Mouse (Mus musculus) heart, adult 2 months (tissue): Measurements from ENCODE around the gene Amt. TPM values are rescaled to one million over a fixed set of nuclear protein-coding genes. Genes with fewer than 3 reads are reported as not detected.
A peak's percentile ranks its signal among the peaks of the same experiment; 100 is the strongest.

Source experiments
- DNase-seq, 2 experiments: peaks; one replicate each; pipeline ENCODE4 v3.0.0; 2021
- H3K27ac ChIP-seq: fragments of 200-600 bp; 2 replicates; pipeline ENCODE4 v1.8.1; 2022
- H3K27me3 ChIP-seq: fragments of 200-500 bp; 2 replicates; pipeline ENCODE4 v1.6.1; 2012; ENCODE audit warnings: mild to moderate bottlenecking, low read length, inconsistent platforms, mixed read lengths; ENCODE audit not compliant: control insufficient read depth, insufficient read depth
- H3K36me3 ChIP-seq: fragments of 200-500 bp; 2 replicates; pipeline ENCODE4 v1.6.1; 2012; ENCODE audit warnings: low read length, inconsistent platforms; ENCODE audit not compliant: control insufficient read depth, insufficient read depth
- H3K4me1 ChIP-seq: fragments of 200-500 bp; 2 replicates; pipeline ENCODE4 v1.6.1; 2011; ENCODE audit warnings: low read length; ENCODE audit not compliant: control insufficient read depth, insufficient read depth
- H3K4me3 ChIP-seq: fragments of 200-600 bp; 2 replicates; pipeline ENCODE4 v1.8.1; 2022
- H3K79me2 ChIP-seq: fragments of 200-500 bp; replicated peaks from 2 replicates; pipeline ENCODE4 v1.6.1; 2012; ENCODE audit warnings: mild to moderate bottlenecking, inconsistent platforms, low read length, moderate library complexity, mixed read lengths; ENCODE audit not compliant: control insufficient read depth, insufficient read depth
- H3K9ac ChIP-seq: fragments of 200-500 bp; 2 replicates; pipeline ENCODE4 v1.6.1; 2012; ENCODE audit warnings: low read depth, mild to moderate bottlenecking, control low read depth, inconsistent platforms, low read length, mixed read lengths
- CTCF ChIP-seq: fragments of 200-600 bp; IDR thresholded peaks from 2 replicates; pipeline ENCODE4 v1.8.1; 2022; ENCODE audit warnings: antibody characterized with exemption, mild to moderate bottlenecking, moderate library complexity
- EP300 ChIP-seq: fragments of 200-500 bp; IDR thresholded peaks from 2 replicates; pipeline ENCODE4 v1.6.1; 2011; ENCODE audit warnings: low read depth, low read length, control low read depth; ENCODE audit not compliant: insufficient read depth
- POLR2A ChIP-seq: fragments of 200-500 bp; IDR thresholded peaks from 2 replicates; pipeline ENCODE4 v1.6.1; 2011; ENCODE audit warnings: mild to moderate bottlenecking, low read depth, low read length, control low read depth; ENCODE audit not compliant: insufficient read depth
- whole genome bisulfite sequencing: fragments of 180-500 bp; shearing (Covaris S2); methylation state at CpG from one replicate; pipeline ENCODE4 v1.1.7; 2018; 5-methylcytosine and 5-hydroxymethylcytosine counted together
- intact Hi-C: fragments of 180-260 bp; cut with DNase I; formaldehyde crosslinking; loops from one replicate; pipeline ENCODE4 v1.15.1; 2025
- polyA plus RNA-seq: library from polyadenylated mRNA; depleted of rRNA; stranded (reverse); fragments of >200 nt; gene quantifications from 2 replicates; pipeline ENCODE4 v1.2.3, GENCODE M21; 2012
- total RNA-seq, 2 experiments: library from RNA; stranded (reverse); gene quantifications; 2 replicates each; pipeline ENCODE4 v1.2.3; 2021

Gene Amt
- total and polyA plus RNA-seq, 3 experiments: 4.0 to 4.8 (median 4.6) TPM

GRCm38 (mm10) chr9:108338886-108339781 lies 42.5 kb downstream of the Amt start, which contains the start of gene Gpx1:
Gpx1 (plus strand) TSS chr9:108338903.
- Histone ChIP-seq H3K9ac (peak within 1 kb of the TSS; percentile 90), H3K27me3 (no peaks in the 10 kb centered on the region), H3K4me3 (peak within 1 kb of the TSS; percentile 65), H3K27ac (peak within 1 kb of the TSS; percentile 96), H3K36me3 (peaks cover 14% of the 10 kb centered on the region), H3K79me2 (no peaks in the 10 kb centered on the region), H3K4me1 (peaks cover 12% of the 10 kb centered on the region)
- whole genome bisulfite sequencing: under 1% methylated on average over 49 of the region's 49 CpGs
- intact Hi-C loops: loop anchor here (1.0 to 2.0 kb wide), 2 partner anchors 8 to 30 kb away; partner anchors contain the start of gene Usp4
- peak; percentile 91 to 96 for DNase-seq
- TF ChIP-seq CTCF (no peak; the same call in 1 of the 2 replicates), POLR2A (peak; percentile 100), EP300 (peak; percentile 94)

GRCm38 (mm10) chr9:108339886-108340257 lies 43.2 kb downstream of the Amt start:
- Histone ChIP-seq H3K27me3 (no peaks in the 10 kb centered on the region), H3K9ac (peak overlapping the region; percentile 90), H3K36me3 (peaks cover 10% of the 10 kb centered on the region), H3K4me3 (peak overlapping the region; percentile 65), H3K27ac (peak overlapping the region; percentile 96), H3K79me2 (no peaks in the 10 kb centered on the region), H3K4me1 (peaks cover 12% of the 10 kb centered on the region)
- no peak for TF ChIP-seq CTCF
- TF ChIP-seq EP300: no peak
- no peak for TF ChIP-seq POLR2A
- intact Hi-C loops: loop anchor here (1.0 to 2.0 kb wide), 2 partner anchors 7 to 31 kb away; partner anchors contain the start of gene Usp4
- WGBS: 14% methylated on average over 20 of the region's 20 CpGs
- peak; percentile 45 to 46 for DNase-seq

GRCm38 (mm10) chr9:108340258-108341138 lies 43.8 kb downstream of the Amt start:
- Histone ChIP-seq H3K4me1 (peaks cover 12% of the 10 kb centered on the region), H3K27ac (peak overlapping the region; percentile 96), H3K4me3 (peak overlapping the region; percentile 65), H3K9ac (peak overlapping the region; percentile 90), H3K79me2 (no peaks in the 10 kb centered on the region), H3K27me3 (no peaks in the 10 kb centered on the region), H3K36me3 (peaks cover 10% of the 10 kb centered on the region; the same call in 1 of the 2 replicates)
- 40% methylated on average over 10 of the region's 10 CpGs for WGBS
- peak; percentile 33 to 56 for DNase-seq
- 0 out of 2 replicates have a peak, but pooled peaks have one; percentile 5 for TF ChIP-seq EP300
- no peak for TF ChIP-seq CTCF
- 0 out of 2 replicates have a peak, but pooled peaks have one; percentile 47 for TF ChIP-seq POLR2A
- intact Hi-C loops: no loop called here

GRCm38 (mm10) chr9:108341139-108341475 lies 44.5 kb downstream of the Amt start:
- no peak for TF ChIP-seq CTCF
- no peak for TF ChIP-seq POLR2A
- TF ChIP-seq EP300: no peak
- H3K4me1 ChIP-seq: peaks cover 13% of the 10 kb centered on the region
- no peak for DNase-seq
- H3K27me3 ChIP-seq: no peaks in the 10 kb centered on the region
- H3K36me3 ChIP-seq: peaks cover 10% of the 10 kb centered on the region; the same call in 1 of the 2 replicates
- H3K27ac ChIP-seq: peak overlapping the region; percentile 13; the same call in 1 of the 2 replicates
- intact Hi-C loops: no loop called here
- H3K9ac ChIP-seq: no peak overlapping the region
- 79% methylated on average over 5 of the region's 5 CpGs for WGBS
- no peaks in the 10 kb centered on the region for H3K79me2 ChIP-seq
- no peak overlapping the region for H3K4me3 ChIP-seq

GRCm38 (mm10) chr9:108341801-108342200 lies 45.1 kb downstream of the Amt start:
- Histone ChIP-seq H3K4me3 (no peak overlapping the region), H3K27ac (peak overlapping the region; percentile 50; the same call in 1 of the 2 replicates), H3K9ac (no peak overlapping the region), H3K4me1 (peaks cover 15% of the 10 kb centered on the region), H3K27me3 (no peaks in the 10 kb centered on the region), H3K36me3 (peaks cover 10% of the 10 kb centered on the region; the same call in 1 of the 2 replicates), H3K79me2 (no peaks in the 10 kb centered on the region)
- TF ChIP-seq CTCF (no peak), EP300 (no peak), POLR2A (no peak)
- no peak for DNase-seq
- intact Hi-C loops: no loop called here
